Mouse (Mus musculus) thymus, postnatal 4 days (tissue): Measurements from ENCODE around the gene Cnnm2.

Experiments
- DNase-seq: peaks from one replicate; pipeline ENCODE4 v3.0.0; 2021

Gene Cnnm2

GRCm38 (mm10) chr19:46799903-46800583, 38.6 kb downstream of the Cnnm2 start:
- no peak for DNase-seq

GRCm38 (mm10) chr19:46801492-46801891, 40.1 kb downstream of the Cnnm2 start:
- DNase-seq: no peak

- DNase-seq: no peak
Observed at GRCm38 (mm10) chr19:46802306-46802705, 40.9 kb downstream of the Cnnm2 start.

GRCm38 (mm10) chr19:46803732-46804131, 42.3 kb downstream of the Cnnm2 start:
- DNase-seq: no peak

- DNase-seq: peak; percentile 15
Observed at GRCm38 (mm10) chr19:46804751-46805150, 43.4 kb downstream of the Cnnm2 start.

- DNase-seq: no peak
Observed at GRCm38 (mm10) chr19:46805933-46806688, 44.7 kb downstream of the Cnnm2 start.

- no peak for DNase-seq
Observed at GRCm38 (mm10) chr19:46808261-46808660, 46.9 kb downstream of the Cnnm2 start.

- DNase-seq: no peak
Observed at GRCm38 (mm10) chr19:46809031-46809430, 47.6 kb downstream of the Cnnm2 start.

GRCm38 (mm10) chr19:46819276-46819675, 57.9 kb downstream of the Cnnm2 start:
- peak; percentile 33 for DNase-seq

- DNase-seq: no peak
Observed at GRCm38 (mm10) chr19:46822491-46822890, 61.1 kb downstream of the Cnnm2 start.

GRCm38 (mm10) chr19:46823759-46824158, 62.4 kb downstream of the Cnnm2 start:
- no peak for DNase-seq

GRCm38 (mm10) chr19:46824867-46825266, 63.5 kb downstream of the Cnnm2 start:
- DNase-seq: no peak

GRCm38 (mm10) chr19:46827654-46828165, 66.3 kb downstream of the Cnnm2 start:
- no peak for DNase-seq

- no peak for DNase-seq
Observed at GRCm38 (mm10) chr19:46828961-46829360, 67.6 kb downstream of the Cnnm2 start.

- DNase-seq: no peak
Observed at GRCm38 (mm10) chr19:46831381-46831780, 70.0 kb downstream of the Cnnm2 start.

- DNase-seq: no peak
Observed at GRCm38 (mm10) chr19:46834301-46834700, 72.9 kb downstream of the Cnnm2 start.

- DNase-seq: no peak
Observed at GRCm38 (mm10) chr19:46835339-46835738, 73.9 kb downstream of the Cnnm2 start.

GRCm38 (mm10) chr19:46836085-46836484, 74.7 kb downstream of the Cnnm2 start:
- no peak for DNase-seq

- no peak for DNase-seq
Observed at GRCm38 (mm10) chr19:46837290-46838079, 76.1 kb downstream of the Cnnm2 start.

GRCm38 (mm10) chr19:46841016-46841415, 79.6 kb downstream of the Cnnm2 start:
- DNase-seq: no peak

- no peak for DNase-seq
Observed at GRCm38 (mm10) chr19:46843030-46843429, 81.6 kb downstream of the Cnnm2 start.

- DNase-seq: no peak
Observed at GRCm38 (mm10) chr19:46846056-46846455, 84.7 kb downstream of the Cnnm2 start.

- DNase-seq: no peak
Observed at GRCm38 (mm10) chr19:46846459-46846858, 85.1 kb downstream of the Cnnm2 start.
